Mouse (Mus musculus): ENCODE measurements around the gene Jazf1. TPM values are rescaled to one million over a fixed set of nuclear protein-coding genes. Genes with fewer than 3 reads are reported as not detected.

Jazf1 gene
- polyA plus RNA-seq, 1 experiment from 2014 or later: 11.5 TPM

DNA sequence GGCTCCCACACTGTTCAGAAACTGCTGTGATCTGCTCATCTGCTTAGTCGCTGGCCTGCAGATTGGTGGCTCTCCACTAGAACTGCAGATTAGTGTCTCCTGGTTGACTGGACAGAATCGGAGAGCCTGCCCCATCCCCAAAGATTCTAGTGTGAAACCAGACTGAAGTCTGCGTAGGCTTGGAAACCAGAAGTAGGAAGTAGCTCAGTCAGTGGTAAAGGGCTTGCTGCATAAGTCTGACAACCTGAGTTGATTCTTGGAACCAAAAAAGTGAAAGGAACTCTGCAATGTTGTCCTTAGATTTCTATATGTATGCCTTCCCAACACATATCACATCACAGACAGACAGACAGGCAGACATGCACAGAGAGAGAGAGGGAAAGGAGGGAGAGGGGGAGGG is 163.3 kb downstream of the Jazf1 start:
- Histone ChIP-seq H3K27me3 (replicated peaks) (0 out of 2 replicates have a peak, but pooled peaks cover 2% of the 10 kb centered on the region), H3K27ac (replicated peaks) (no peak overlapping the region), H3K4me1 (peaks cover 35% of the 10 kb centered on the region), H3K36me3 (no peaks in the 10 kb centered on the region), H3K9me3 (no peaks in the 10 kb centered on the region), H3K9ac (no peak overlapping the region), H3K4me3 (no peak overlapping the region), H3K4me2 (no peak overlapping the region)
- no peak for ATAC-seq (ENCODE audit: extremely low read depth, insufficient number of reproducible peaks, low FRiP score, low TSS enrichment)
- WGBS: 66% methylated on average over 3 of the region's 3 CpGs

DNA sequence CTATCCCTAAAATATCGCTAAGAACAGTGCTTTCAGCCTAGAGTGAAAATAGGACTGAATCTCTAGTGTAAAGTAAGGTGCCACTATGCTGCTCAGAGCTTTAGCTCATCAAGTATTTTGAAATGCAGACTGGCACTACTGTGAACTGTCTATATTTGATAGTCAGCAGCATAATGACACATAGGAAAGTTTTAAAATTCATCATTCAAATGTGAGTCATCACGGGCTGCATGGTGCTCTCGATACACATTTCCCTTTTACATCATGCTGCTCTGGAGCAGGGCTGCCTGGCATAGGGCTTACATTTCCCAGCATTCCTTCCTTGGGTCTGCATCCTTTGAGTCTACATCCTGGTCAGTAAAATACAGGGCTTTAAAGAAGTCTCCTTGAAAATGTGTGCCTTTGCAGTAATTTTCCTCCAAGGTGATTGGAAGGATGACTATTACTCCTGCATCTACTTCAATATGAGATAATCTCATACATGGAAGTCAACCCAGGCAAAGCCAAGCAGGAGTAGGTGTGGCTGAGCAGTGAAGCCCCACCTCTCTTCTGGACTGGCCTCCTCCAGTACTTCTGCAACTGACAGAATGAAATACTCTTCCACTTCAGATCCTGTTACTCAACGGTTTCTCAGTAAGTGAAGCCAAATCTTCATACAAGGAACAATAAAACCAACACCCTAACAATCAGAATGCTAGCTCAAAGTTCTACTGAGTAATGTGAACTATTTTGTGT is 165.0 kb downstream of the Jazf1 start:
- Histone ChIP-seq H3K36me3 (no peaks in the 10 kb centered on the region), H3K4me1 (peaks cover 41% of the 10 kb centered on the region), H3K4me3 (no peak overlapping the region), H3K9me3 (no peaks in the 10 kb centered on the region), H3K9ac (no peak overlapping the region), H3K27me3 (replicated peaks) (0 out of 2 replicates have a peak, but pooled peaks cover 2% of the 10 kb centered on the region), H3K27ac (replicated peaks) (no peak overlapping the region), H3K4me2 (no peak overlapping the region)
- no peak for ATAC-seq (ENCODE audit: extremely low read depth, insufficient number of reproducible peaks, low FRiP score, low TSS enrichment)
- WGBS: 66% methylated on average over 4 of the region's 4 CpGs

DNA sequence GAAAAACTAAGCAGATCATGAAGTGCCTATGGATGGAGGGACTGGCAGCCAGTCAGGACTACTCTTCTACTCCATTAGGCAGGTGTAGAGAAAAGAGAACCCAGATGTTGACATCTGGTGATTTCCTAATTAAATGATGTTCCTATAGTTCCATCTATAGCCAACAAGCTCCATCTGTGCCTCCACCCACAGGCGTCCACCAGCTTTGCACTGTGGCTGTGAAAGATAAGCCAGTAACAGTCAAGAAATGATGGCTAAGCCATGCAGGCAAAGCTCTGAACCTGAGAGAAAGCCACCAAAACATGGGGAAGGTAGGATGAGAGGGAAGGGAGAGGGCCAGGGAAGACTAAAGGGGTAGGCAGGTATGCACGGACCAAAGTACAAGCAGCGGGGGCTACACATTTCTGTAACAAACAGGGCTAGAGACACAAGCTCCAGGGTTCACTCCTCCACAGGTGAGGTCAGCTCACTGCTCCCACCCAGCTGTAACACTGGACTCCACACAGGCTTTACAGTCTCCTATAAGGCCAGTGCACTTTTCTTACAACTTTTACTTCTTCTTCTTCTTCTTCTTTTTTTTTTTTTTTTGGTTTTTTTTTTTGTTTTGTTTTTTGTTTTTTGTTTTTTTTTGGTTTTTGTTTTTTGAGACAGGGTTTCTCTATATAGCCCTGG is 168.7 kb downstream of the Jazf1 start:
- Histone ChIP-seq H3K36me3 (no peaks in the 10 kb centered on the region), H3K27ac (replicated peaks) (no peak overlapping the region), H3K4me3 (no peak overlapping the region), H3K4me2 (no peak overlapping the region), H3K4me1 (peaks cover 33% of the 10 kb centered on the region), H3K9ac (no peak overlapping the region), H3K9me3 (no peaks in the 10 kb centered on the region), H3K27me3 (replicated peaks) (0 out of 2 replicates have a peak, but pooled peaks cover 2% of the 10 kb centered on the region)
- 76% methylated on average over 3 of the region's 3 CpGs for WGBS
- no peak for ATAC-seq (ENCODE audit: extremely low read depth, insufficient number of reproducible peaks, low FRiP score, low TSS enrichment)

DNA sequence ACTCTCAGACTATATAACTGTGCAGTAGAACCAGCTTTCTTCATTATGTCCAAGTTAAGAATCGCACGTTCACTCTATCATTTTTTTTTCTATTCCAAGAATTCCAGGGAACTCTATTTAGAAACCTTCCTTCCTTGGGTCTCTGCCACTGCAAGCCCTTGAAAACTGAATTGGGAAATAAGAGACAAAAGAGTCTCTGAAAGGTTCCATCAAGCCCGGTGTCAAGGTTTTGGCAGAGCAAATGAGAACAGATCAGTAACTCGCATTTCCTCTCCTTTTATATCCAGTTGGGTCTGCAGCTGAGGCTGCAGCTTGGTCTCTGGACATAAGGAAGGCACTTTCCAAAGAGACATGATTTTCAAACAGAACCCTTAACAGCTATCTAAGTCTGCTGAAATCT is 173.4 kb downstream of the Jazf1 start:
- Histone ChIP-seq H3K9me3 (no peaks in the 10 kb centered on the region), H3K4me1 (peaks cover 10% of the 10 kb centered on the region; the same call in 1 of the 2 replicates), H3K9ac (no peak overlapping the region), H3K4me2 (no peak overlapping the region), H3K36me3 (no peaks in the 10 kb centered on the region), H3K27me3 (replicated peaks) (no peaks in the 10 kb centered on the region), H3K27ac (replicated peaks) (no peak overlapping the region), H3K4me3 (no peak overlapping the region)
- no peak for ATAC-seq (ENCODE audit: extremely low read depth, insufficient number of reproducible peaks, low FRiP score, low TSS enrichment)
- 72% methylated on average over 4 of the region's 4 CpGs for WGBS

DNA sequence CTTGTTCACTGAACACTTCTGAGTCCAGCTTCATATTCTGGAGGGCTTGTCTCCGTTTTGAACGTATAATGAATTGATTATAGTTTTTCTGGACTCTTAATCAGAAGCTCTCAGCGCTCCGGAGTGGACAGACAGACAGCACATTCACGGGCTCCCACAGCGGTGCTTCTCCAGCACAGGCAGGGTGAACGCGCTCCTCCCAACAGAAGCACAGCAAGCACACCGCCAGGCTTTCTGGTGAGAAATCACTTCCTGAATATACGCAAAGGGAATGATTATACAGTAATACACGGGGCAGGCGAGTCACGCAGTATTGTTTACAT is 174.0 kb downstream of the Jazf1 start:
- 76% methylated on average over 13 of the region's 13 CpGs for WGBS
- ATAC-seq (ENCODE audit: extremely low read depth, insufficient number of reproducible peaks, low FRiP score, low TSS enrichment): no peak

DNA sequence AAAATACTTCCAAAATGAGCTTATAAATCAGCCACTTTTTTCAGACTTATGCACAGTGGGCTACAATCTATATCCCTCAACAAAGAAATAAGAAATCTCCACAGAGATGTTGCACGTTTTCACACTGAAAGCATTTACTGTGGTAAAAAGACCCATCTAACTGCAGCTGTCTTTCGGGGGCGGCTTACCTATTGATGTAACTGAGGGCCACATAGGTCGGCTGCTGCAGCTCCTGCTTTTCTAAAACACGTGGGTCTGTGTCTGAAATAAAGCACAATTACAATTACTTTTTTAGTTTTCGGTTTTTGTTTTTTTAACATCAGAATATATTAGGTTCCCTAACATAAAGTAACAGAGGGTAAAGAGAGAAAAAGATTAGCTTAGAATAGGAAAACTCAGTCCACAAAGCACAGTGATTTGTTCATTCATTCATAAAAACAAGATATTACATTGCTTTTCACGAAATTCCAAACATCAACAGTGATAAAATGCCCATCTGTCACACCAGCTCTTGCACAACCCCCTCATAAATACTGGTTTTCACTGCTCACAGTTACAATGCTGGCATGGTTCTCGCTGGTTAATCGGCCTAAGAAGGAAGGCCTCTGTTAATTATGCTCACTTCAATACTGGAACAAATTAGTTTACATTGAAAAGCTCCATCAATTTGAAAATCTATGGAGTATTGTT is 174.5 kb downstream of the Jazf1 start:
- no peaks in the 10 kb centered on the region for H3K9me3 ChIP-seq
- no peak overlapping the region for H3K4me2 ChIP-seq
- 69% methylated on average over 9 of the region's 9 CpGs for WGBS
- H3K36me3 ChIP-seq: no peaks in the 10 kb centered on the region
- no peaks in the 10 kb centered on the region for H3K27me3 ChIP-seq (replicated peaks)
- H3K27ac ChIP-seq (replicated peaks): no peak overlapping the region
- H3K4me3 ChIP-seq: no peak overlapping the region
- peaks cover 9% of the 10 kb centered on the region; the same call in 1 of the 2 replicates for H3K4me1 ChIP-seq
- no peak for ATAC-seq (ENCODE audit: extremely low read depth, insufficient number of reproducible peaks, low FRiP score, low TSS enrichment)
- no peak overlapping the region for H3K9ac ChIP-seq

More for the DNA sequence above, 174.0 kb downstream of the Jazf1 start:
- Histone ChIP-seq H3K4me3 (no peak overlapping the region), H3K36me3 (no peaks in the 10 kb centered on the region), H3K27me3 (replicated peaks) (no peaks in the 10 kb centered on the region), H3K9ac (no peak overlapping the region), H3K4me1 (peaks cover 10% of the 10 kb centered on the region; the same call in 1 of the 2 replicates), H3K9me3 (no peaks in the 10 kb centered on the region), H3K4me2 (no peak overlapping the region), H3K27ac (replicated peaks) (no peak overlapping the region)

DNA sequence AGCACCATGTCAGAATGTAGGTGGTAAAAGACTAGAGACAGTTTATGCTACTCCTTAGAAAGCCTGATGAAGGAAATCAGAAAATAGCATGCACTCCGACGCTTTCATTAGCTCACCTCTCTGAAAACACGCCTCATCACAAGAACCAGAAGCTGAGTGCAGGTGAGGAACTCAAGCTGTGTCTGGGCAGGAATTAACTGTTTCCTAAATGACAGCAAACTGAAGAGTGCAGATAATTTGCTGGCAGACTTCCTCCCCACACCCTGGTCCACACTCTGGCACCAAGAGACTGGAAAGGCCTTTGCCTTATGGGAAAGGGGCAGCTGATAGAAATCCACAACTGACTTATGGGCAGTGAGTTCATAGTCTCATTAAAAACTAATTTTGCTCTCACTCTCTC is 175.5 kb downstream of the Jazf1 start:
- no peak overlapping the region for H3K27ac ChIP-seq (replicated peaks)
- no peak overlapping the region for H3K4me2 ChIP-seq
- H3K9ac ChIP-seq: no peak overlapping the region
- no peaks in the 10 kb centered on the region for H3K27me3 ChIP-seq (replicated peaks)
- H3K4me1 ChIP-seq: peaks cover 5% of the 10 kb centered on the region; the same call in 1 of the 2 replicates
- WGBS: 72% methylated on average over 3 of the region's 3 CpGs
- H3K4me3 ChIP-seq: no peak overlapping the region
- H3K36me3 ChIP-seq: no peaks in the 10 kb centered on the region
- ATAC-seq (ENCODE audit: extremely low read depth, insufficient number of reproducible peaks, low FRiP score, low TSS enrichment): no peak
- H3K9me3 ChIP-seq: no peaks in the 10 kb centered on the region

DNA sequence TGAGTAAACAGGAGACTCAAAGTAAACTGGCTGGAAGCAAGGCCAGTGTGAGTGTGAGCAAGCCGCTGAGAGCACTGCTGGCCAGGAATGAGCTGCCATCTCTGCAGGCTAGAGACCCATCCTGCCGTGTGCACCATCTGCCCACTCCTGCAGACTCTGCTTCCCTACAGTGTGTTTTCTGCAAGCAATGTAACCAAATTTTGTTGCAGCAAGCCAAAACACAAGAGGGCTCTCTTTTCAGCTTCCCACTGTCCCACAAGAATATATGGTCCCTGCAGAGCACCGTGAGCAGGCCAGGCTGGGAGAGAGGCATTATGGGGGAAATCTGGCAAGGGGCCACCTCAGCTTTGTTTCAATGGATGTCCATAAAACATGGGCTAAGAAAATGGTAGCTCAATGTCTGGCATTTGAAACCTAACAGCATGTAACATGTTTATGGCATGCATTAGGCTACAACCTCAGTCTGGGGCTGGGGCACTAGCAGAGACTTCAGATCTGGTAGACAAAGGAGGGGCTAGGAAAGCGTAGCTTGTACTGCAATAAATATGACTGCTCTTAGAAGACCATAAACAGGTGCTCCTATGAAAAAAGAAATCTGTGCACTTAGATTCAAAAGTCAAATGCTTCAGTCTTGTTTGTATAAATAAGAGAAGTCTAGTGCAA is 180.8 kb downstream of the Jazf1 start:
- no peak overlapping the region for H3K4me3 ChIP-seq
- WGBS: 67% methylated on average over 4 of the region's 4 CpGs
- no peaks in the 10 kb centered on the region for H3K9me3 ChIP-seq
- no peak overlapping the region for H3K4me2 ChIP-seq
- no peaks in the 10 kb centered on the region for H3K36me3 ChIP-seq
- no peaks in the 10 kb centered on the region for H3K4me1 ChIP-seq
- H3K9ac ChIP-seq: no peak overlapping the region
- ATAC-seq (ENCODE audit: extremely low read depth, insufficient number of reproducible peaks, low FRiP score, low TSS enrichment): no peak
- H3K27me3 ChIP-seq (replicated peaks): no peaks in the 10 kb centered on the region
- H3K27ac ChIP-seq (replicated peaks): no peak overlapping the region

DNA sequence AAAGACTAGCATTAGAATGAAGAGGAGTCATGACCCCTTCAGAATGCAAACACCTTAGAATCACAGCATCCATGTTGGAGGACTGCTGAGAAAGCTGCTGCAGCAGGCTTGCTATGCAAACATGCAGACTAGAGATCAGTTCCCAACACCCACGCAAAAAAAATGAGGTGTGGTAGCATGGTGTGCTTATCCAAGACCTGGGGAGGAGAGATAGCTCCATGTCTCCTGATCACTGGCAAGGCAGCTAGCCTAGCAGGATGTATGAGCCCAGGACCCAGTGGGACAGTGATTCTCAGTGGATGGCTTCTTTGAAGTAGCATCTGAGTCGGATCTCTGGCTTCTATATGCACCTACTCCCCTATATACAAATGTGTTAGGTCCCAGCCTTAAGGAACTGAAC is 184.7 kb downstream of the Jazf1 start:
- Histone ChIP-seq H3K9ac (no peak overlapping the region), H3K4me2 (no peak overlapping the region), H3K9me3 (0 out of 2 replicates have a peak, but pooled peaks cover under 1% of the 10 kb centered on the region), H3K27me3 (replicated peaks) (no peaks in the 10 kb centered on the region), H3K36me3 (peaks cover 5% of the 10 kb centered on the region), H3K27ac (replicated peaks) (no peak overlapping the region), H3K4me1 (no peaks in the 10 kb centered on the region), H3K4me3 (no peak overlapping the region)
- ATAC-seq (ENCODE audit: extremely low read depth, insufficient number of reproducible peaks, low FRiP score, low TSS enrichment): no peak
- 59% methylated on average over 2 of the region's 2 CpGs for WGBS

DNA sequence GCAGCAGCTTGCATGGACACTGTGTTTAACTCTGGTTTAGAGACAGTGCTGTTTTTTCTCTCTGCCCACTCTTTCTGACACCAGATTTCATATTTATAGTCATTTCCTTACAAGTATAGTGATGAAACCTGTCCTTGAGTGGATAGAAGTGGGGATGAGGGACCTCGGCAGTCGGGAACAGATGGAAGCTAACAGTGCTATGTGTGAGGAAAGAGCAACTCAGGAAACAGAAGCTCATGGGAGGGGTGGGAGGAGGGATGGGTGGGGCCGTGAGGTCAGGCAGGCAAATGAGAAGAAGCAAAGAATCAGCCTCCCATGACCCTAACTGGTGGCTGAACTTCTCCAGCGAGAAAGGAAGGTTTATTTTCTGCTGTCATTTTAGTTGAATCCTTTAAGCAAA is 191.3 kb downstream of the Jazf1 start:
- WGBS: 10% methylated on average over 4 of the region's 4 CpGs
- H3K4me1 ChIP-seq: peaks cover 5% of the 10 kb centered on the region; the same call in 1 of the 2 replicates
- H3K27me3 ChIP-seq (replicated peaks): no peaks in the 10 kb centered on the region

DNA sequence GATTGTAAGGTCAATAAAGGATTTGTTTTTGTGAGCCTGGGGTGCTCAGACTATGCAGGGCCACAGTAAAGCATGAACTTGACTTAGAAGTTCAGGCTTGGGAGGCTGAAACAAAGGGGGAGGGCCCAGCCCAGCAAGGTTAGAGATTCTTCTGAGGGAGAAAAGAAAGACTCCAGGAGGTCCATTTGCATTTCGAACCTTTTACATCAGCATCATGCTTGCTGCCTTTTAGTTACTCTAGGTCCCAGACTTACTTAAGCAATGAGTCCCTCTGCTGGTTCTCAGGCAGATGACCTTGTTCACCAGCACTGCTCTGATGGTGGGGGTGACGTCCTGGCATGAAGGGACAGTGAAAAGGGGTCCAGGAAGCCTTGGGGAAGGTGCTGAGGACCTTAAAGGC is 197.1 kb downstream of the Jazf1 start:
- Histone ChIP-seq H3K36me3 (no peaks in the 10 kb centered on the region), H3K4me3 (no peak overlapping the region), H3K9me3 (no peaks in the 10 kb centered on the region), H3K4me1 (peaks cover 15% of the 10 kb centered on the region), H3K27ac (replicated peaks) (no peak overlapping the region), H3K9ac (no peak overlapping the region), H3K4me2 (no peak overlapping the region), H3K27me3 (replicated peaks) (no peaks in the 10 kb centered on the region)
- ATAC-seq (ENCODE audit: extremely low read depth, insufficient number of reproducible peaks, low FRiP score, low TSS enrichment): no peak
- 20% methylated on average over 2 of the region's 2 CpGs for WGBS

More for the DNA sequence above, 191.3 kb downstream of the Jazf1 start:
- ATAC-seq (ENCODE audit: extremely low read depth, insufficient number of reproducible peaks, low FRiP score, low TSS enrichment): no peak
- peaks cover 5% of the 10 kb centered on the region for H3K36me3 ChIP-seq
- H3K9me3 ChIP-seq: 0 out of 2 replicates have a peak, but pooled peaks cover 4% of the 10 kb centered on the region
- H3K27ac ChIP-seq (replicated peaks): no peak overlapping the region
- no peak overlapping the region for H3K4me2 ChIP-seq
- H3K4me3 ChIP-seq: no peak overlapping the region
- no peak overlapping the region for H3K9ac ChIP-seq

Data from heart, embryonic 13.5 days (tissue).